Mouse (Mus musculus) heart, embryonic 13.5 days (tissue): ENCODE measurements around the gene Ank. TPM values are rescaled to one million over a fixed set of nuclear protein-coding genes. Genes with fewer than 3 reads are reported as not detected.
A peak's percentile ranks its signal among the peaks of the same experiment; 100 is the strongest.
"Not testable (repeated sequence)": the region's sequence is repeated elsewhere in the genome, so short reads cannot be mapped to it uniquely, and the experiment has no call there.

ENCODE experiments used
- ATAC-seq: fragments of 200-750 bp; cut with Nextera tagmentation; 2 replicates; pipeline ENCODE4 v1.8.0; 2017; ENCODE audit warnings: moderate TSS enrichment; ENCODE audit not compliant: insufficient number of reproducible peaks, low FRiP score, low TSS enrichment; ENCODE audit errors: extremely low read depth
- H3K27ac ChIP-seq: fragments of 300-500 bp; sonication (generic); replicated peaks from 2 replicates; pipeline ENCODE4 v1.5.1; 2015; ENCODE audit warnings: moderate library complexity, mild to moderate bottlenecking, inconsistent platforms
- H3K27me3 ChIP-seq: fragments of 300-500 bp; sonication (generic); replicated peaks from 2 replicates; pipeline ENCODE4 v1.6.1; 2015; ENCODE audit warnings: mild to moderate bottlenecking, inconsistent platforms
- H3K36me3 ChIP-seq: fragments of 300-500 bp; sonication (generic); 2 replicates; pipeline ENCODE4 v1.6.1; 2015; ENCODE audit warnings: mild to moderate bottlenecking, inconsistent platforms
- H3K4me1 ChIP-seq: fragments of 300-500 bp; sonication (generic); 2 replicates; pipeline ENCODE4 v1.6.1; 2015; ENCODE audit warnings: inconsistent platforms
- H3K4me2 ChIP-seq: fragments of 300-500 bp; sonication (generic); 2 replicates; pipeline ENCODE4 v1.6.1; 2015; ENCODE audit warnings: inconsistent platforms, mild to moderate bottlenecking, moderate library complexity
- H3K4me3 ChIP-seq: fragments of 300-500 bp; sonication (generic); 2 replicates; pipeline ENCODE4 v1.5.1; 2015; ENCODE audit warnings: moderate library complexity, mild to moderate bottlenecking, inconsistent platforms
- H3K9ac ChIP-seq: fragments of 300-500 bp; sonication (generic); 2 replicates; pipeline ENCODE4 v1.6.1; 2015; ENCODE audit warnings: inconsistent platforms, mild to moderate bottlenecking, moderate library complexity
- H3K9me3 ChIP-seq: fragments of 300-500 bp; sonication (generic); 2 replicates; pipeline ENCODE4 v1.6.1; 2016; ENCODE audit warnings: inconsistent platforms
- WGBS: fragments of 180-500 bp; shearing (Covaris S2); methylation state at CpG from one replicate; pipeline ENCODE4 v1.1.7; 2015; ENCODE audit warnings: mixed read lengths; 5-methylcytosine and 5-hydroxymethylcytosine counted together
- polyA plus RNA-seq: library from polyadenylated mRNA; unstranded; fragments of >200 nt; fragmentation: Nextera tagmentation; extraction: Ambion mirVana; gene quantifications from 2 replicates; pipeline ENCODE4 v1.2.1, GENCODE M21; 2015

Ank gene
- polyA plus RNA-seq, 1 experiment from 2014 or later = 9.1 TPM

GRCm38 (mm10) chr15:27444772-27445347 is 21.6 kb upstream of the Ank start:
- Histone ChIP-seq H3K27me3 (no peaks in the 10 kb centered on the region), H3K36me3 (no peaks in the 10 kb centered on the region), H3K9ac (no peak overlapping the region), H3K4me3 (no peak overlapping the region), H3K4me1 (no peaks in the 10 kb centered on the region), H3K4me2 (no peak overlapping the region), H3K27ac (no peak overlapping the region), H3K9me3 (no peaks in the 10 kb centered on the region)
- no peak for ATAC-seq
- 82% methylated on average over 9 of the region's 9 CpGs for WGBS

- WGBS = 63% methylated on average over 5 of the region's 5 CpGs
- Histone ChIP-seq H3K27ac (no peak overlapping the region), H3K4me1 (no peaks in the 10 kb centered on the region), H3K4me3 (no peak overlapping the region), H3K27me3 (no peaks in the 10 kb centered on the region), H3K36me3 (no peaks in the 10 kb centered on the region), H3K9ac (no peak overlapping the region), H3K9me3 (no peaks in the 10 kb centered on the region), H3K4me2 (no peak overlapping the region)
- ATAC-seq = no peak
Measured at GRCm38 (mm10) chr15:27450689-27451088, 15.8 kb upstream of the Ank start.

- no peaks in the 10 kb centered on the region for H3K9me3 ChIP-seq
- 80% methylated on average over 3 of the region's 3 CpGs for WGBS
- H3K27me3 ChIP-seq = no peaks in the 10 kb centered on the region
- no peak overlapping the region for H3K27ac ChIP-seq
- no peaks in the 10 kb centered on the region for H3K4me1 ChIP-seq
- no peak overlapping the region for H3K4me3 ChIP-seq
- no peak overlapping the region for H3K9ac ChIP-seq
- no peak for ATAC-seq
- H3K36me3 ChIP-seq = no peaks in the 10 kb centered on the region
- H3K4me2 ChIP-seq = no peak overlapping the region
Measured at GRCm38 (mm10) chr15:27451760-27452159, 14.7 kb upstream of the Ank start.

GRCm38 (mm10) chr15:27452496-27452895 is 14.0 kb upstream of the Ank start:
- Histone ChIP-seq H3K4me3 (no peak overlapping the region), H3K36me3 (no peaks in the 10 kb centered on the region), H3K4me1 (no peaks in the 10 kb centered on the region), H3K9me3 (no peaks in the 10 kb centered on the region), H3K4me2 (no peak overlapping the region), H3K27ac (no peak overlapping the region), H3K27me3 (no peaks in the 10 kb centered on the region), H3K9ac (no peak overlapping the region)
- no peak for ATAC-seq
- 86% methylated on average over 9 of the region's 9 CpGs for WGBS

- H3K4me1 ChIP-seq = peaks cover 8% of the 10 kb centered on the region
- H3K9me3 ChIP-seq = no peaks in the 10 kb centered on the region
- H3K4me3 ChIP-seq = no peak overlapping the region
- H3K36me3 ChIP-seq = no peaks in the 10 kb centered on the region
- no peak for ATAC-seq
- no peak overlapping the region for H3K9ac ChIP-seq
- no peak overlapping the region for H3K4me2 ChIP-seq
- WGBS = 52% methylated on average over 2 of the region's 2 CpGs
- no peak overlapping the region for H3K27ac ChIP-seq
- no peaks in the 10 kb centered on the region for H3K27me3 ChIP-seq
Measured at GRCm38 (mm10) chr15:27457001-27457400, 9.5 kb upstream of the Ank start.

- H3K36me3 ChIP-seq, H3K4me2 ChIP-seq, H3K9me3 ChIP-seq, H3K4me3 ChIP-seq, ATAC-seq, H3K27me3 ChIP-seq, H3K9ac ChIP-seq, H3K27ac ChIP-seq, H3K4me1 ChIP-seq: not testable (repeated sequence)
- 46% methylated on average over 14 of the region's 14 CpGs for whole genome bisulfite sequencing
Measured at GRCm38 (mm10) chr15:27459781-27460180, 6.7 kb upstream of the Ank start.

- no peak overlapping the region for H3K4me2 ChIP-seq
- no peak overlapping the region for H3K4me3 ChIP-seq
- H3K9ac ChIP-seq = no peak overlapping the region
- ATAC-seq = no peak
- no peaks in the 10 kb centered on the region for H3K36me3 ChIP-seq
- no peaks in the 10 kb centered on the region for H3K27me3 ChIP-seq
- 52% methylated on average over 12 of the region's 12 CpGs for WGBS
- H3K4me1 ChIP-seq = peaks cover 16% of the 10 kb centered on the region
- H3K27ac ChIP-seq = no peak overlapping the region
- H3K9me3 ChIP-seq = no peaks in the 10 kb centered on the region
Measured at GRCm38 (mm10) chr15:27461336-27462245, 4.9 kb upstream of the Ank start.

- Histone ChIP-seq H3K4me2 (no peak overlapping the region), H3K27ac (no peak overlapping the region), H3K27me3 (no peaks in the 10 kb centered on the region), H3K9me3 (no peaks in the 10 kb centered on the region), H3K4me1 (peaks cover 28% of the 10 kb centered on the region), H3K36me3 (no peaks in the 10 kb centered on the region), H3K9ac (no peak overlapping the region), H3K4me3 (no peak overlapping the region)
- no peak for ATAC-seq
- 91% methylated on average over 13 of the region's 13 CpGs for WGBS
Measured at GRCm38 (mm10) chr15:27463876-27464275, 2.6 kb upstream of the Ank start.

- Histone ChIP-seq H3K36me3 (no peaks in the 10 kb centered on the region), H3K27ac (peak overlapping the region; percentile 88), H3K9ac (peak overlapping the region; percentile 93), H3K27me3 (no peaks in the 10 kb centered on the region), H3K4me3 (peak overlapping the region; percentile 72), H3K4me2 (peak overlapping the region; percentile 86), H3K4me1 (peaks cover 28% of the 10 kb centered on the region), H3K9me3 (no peaks in the 10 kb centered on the region)
- ATAC-seq = no peak
- WGBS = 18% methylated on average over 8 of the region's 8 CpGs
Measured at GRCm38 (mm10) chr15:27465391-27466005, 979 bp upstream of the Ank start.

GRCm38 (mm10) chr15:27467081-27467491 is 609 bp downstream of the Ank start:
- no peak for ATAC-seq
- Histone ChIP-seq H3K27me3 (no peaks in the 10 kb centered on the region), H3K27ac (peak overlapping the region; percentile 88), H3K4me1 (peaks cover 19% of the 10 kb centered on the region), H3K36me3 (no peaks in the 10 kb centered on the region; the same call in 1 of the 2 replicates), H3K4me2 (peak overlapping the region; percentile 86), H3K9me3 (peaks cover 3% of the 10 kb centered on the region; the same call in 1 of the 2 replicates), H3K9ac (peak overlapping the region; percentile 93), H3K4me3 (peak overlapping the region; percentile 72)
- WGBS = under 1% methylated on average over 25 of the region's 25 CpGs

- peaks cover 3% of the 10 kb centered on the region; the same call in 1 of the 2 replicates for H3K9me3 ChIP-seq
- no peaks in the 10 kb centered on the region; the same call in 1 of the 2 replicates for H3K36me3 ChIP-seq
- H3K27me3 ChIP-seq = no peaks in the 10 kb centered on the region
- no peak overlapping the region for H3K27ac ChIP-seq
- H3K4me2 ChIP-seq = peak overlapping the region; percentile 86
- 13% methylated on average over 7 of the region's 7 CpGs for WGBS
- H3K4me1 ChIP-seq = peaks cover 18% of the 10 kb centered on the region
- H3K9ac ChIP-seq = peak overlapping the region; percentile 93
- peak overlapping the region; percentile 72 for H3K4me3 ChIP-seq
- no peak for ATAC-seq
Measured at GRCm38 (mm10) chr15:27467641-27468040, 1.2 kb downstream of the Ank start.
